Mouse (Mus musculus): ENCODE data around the gene Maml2.

GRCm38 (mm10) chr9:13639655-13640054 is 341.9 kb downstream of the Maml2 start:
- TF ChIP-seq CTCF (IDR thresholded peaks at IDR 0.05; ENCODE audit: insufficient read depth, low read depth, low read length) (no peak), POLR2A (IDR thresholded peaks at IDR 0.05; ENCODE audit: insufficient read depth, low read depth, low read length) (no peak)
